Mouse (Mus musculus) forebrain, embryonic 10.5 days (tissue): ENCODE measurements around the gene Tubgcp2. TPM values are rescaled to one million over a fixed set of nuclear protein-coding genes. Genes with fewer than 3 reads are reported as not detected.
A peak's percentile ranks its signal among the peaks of the same experiment; 100 is the strongest.

ENCODE experiments used
- DNase-seq: peaks from one replicate; pipeline ENCODE4 v3.0.0-alpha.2; 2017; ENCODE audit warnings: low spot score; ENCODE audit errors: extremely low spot score
- H3K27ac ChIP-seq: fragments of 300-500 bp; sonication (generic); 2 replicates; pipeline ENCODE4 v1.5.1; 2016; ENCODE audit warnings: mild to moderate bottlenecking
- H3K27me3 ChIP-seq: fragments of 300-500 bp; sonication (generic); 2 replicates; pipeline ENCODE4 v1.6.1; 2016; ENCODE audit warnings: mild to moderate bottlenecking; ENCODE audit not compliant: poor library complexity, severe bottlenecking
- H3K36me3 ChIP-seq: fragments of 300-500 bp; sonication (generic); replicated peaks from 2 replicates; pipeline ENCODE4 v1.6.1; 2016; ENCODE audit warnings: mild to moderate bottlenecking, moderate library complexity
- H3K4me1 ChIP-seq: fragments of 300-500 bp; sonication (generic); 2 replicates; pipeline ENCODE4 v1.6.1; 2016
- H3K4me3 ChIP-seq: fragments of 300-500 bp; sonication (generic); 2 replicates; pipeline ENCODE4 v1.5.1; 2016; ENCODE audit warnings: mild to moderate bottlenecking, moderate library complexity
- H3K9me3 ChIP-seq: fragments of 300-500 bp; sonication (generic); 2 replicates; pipeline ENCODE4 v1.6.1; 2016; ENCODE audit warnings: mild to moderate bottlenecking, moderate library complexity
- WGBS: fragments of 180-500 bp; shearing (Covaris S2); methylation state at CpG from one replicate; pipeline ENCODE4 v1.1.7; 2016; 5-methylcytosine and 5-hydroxymethylcytosine counted together
- microRNA counts: library from miRNA; unstranded; fragments of <30 nt; microRNA quantifications from one replicate; lab custom pipeline; 2017
- microRNA-seq: library from miRNA; unstranded; fragments of <30 nt; microRNA quantifications from one replicate; pipeline ENCODE4, GENCODE M21; 2017
- polyA plus RNA-seq: library from polyadenylated mRNA; unstranded; fragments of >200 nt; fragmentation: Nextera tagmentation; extraction: Ambion mirVana; gene quantifications from 2 replicates; pipeline ENCODE4 v1.2.1, GENCODE M21; 2016

Gene Tubgcp2
- polyA plus RNA-seq, 1 experiment from 2014 or later = 80.6 TPM

GRCm38 (mm10) chr7:139951079-139951478, 85.4 kb downstream of the Tubgcp2 start:
- Histone ChIP-seq H3K4me1 (peaks cover 32% of the 10 kb centered on the region), H3K27ac (peak overlapping the region; percentile 60; the same call in 1 of the 2 replicates), H3K27me3 (peaks cover 91% of the 10 kb centered on the region), H3K4me3 (peak overlapping the region; percentile 58), H3K9me3 (no peaks in the 10 kb centered on the region), H3K36me3 (no peaks in the 10 kb centered on the region)
- DNase-seq = peak; percentile 23
- WGBS = 8% methylated on average over 16 of the region's 16 CpGs

GRCm38 (mm10) chr7:139950283-139950971, 86.0 kb downstream of the Tubgcp2 start:
- Histone ChIP-seq H3K9me3 (no peaks in the 10 kb centered on the region), H3K4me1 (peaks cover 32% of the 10 kb centered on the region), H3K27me3 (peaks cover 91% of the 10 kb centered on the region), H3K27ac (peak overlapping the region; percentile 60; the same call in 1 of the 2 replicates), H3K4me3 (peak overlapping the region; percentile 58), H3K36me3 (no peaks in the 10 kb centered on the region)
- WGBS = 2% methylated on average over 33 of the region's 33 CpGs
- DNase-seq = peak; percentile 56

GRCm38 (mm10) chr7:139949893-139950282, 86.6 kb downstream of the Tubgcp2 start:
- Histone ChIP-seq H3K9me3 (no peaks in the 10 kb centered on the region), H3K4me1 (peaks cover 32% of the 10 kb centered on the region), H3K27me3 (peaks cover 92% of the 10 kb centered on the region), H3K36me3 (no peaks in the 10 kb centered on the region), H3K27ac (0 out of 2 replicates have a peak overlapping the region, but pooled peaks have one; percentile 60), H3K4me3 (peak overlapping the region; percentile 58)
- DNase-seq = peak; percentile 67
- 1% methylated on average over 15 of the region's 15 CpGs for WGBS

GRCm38 (mm10) chr7:139946032-139946431, 90.4 kb downstream of the Tubgcp2 start:
- H3K9me3 ChIP-seq = no peaks in the 10 kb centered on the region
- no peaks in the 10 kb centered on the region for H3K36me3 ChIP-seq
- H3K4me3 ChIP-seq = no peak overlapping the region
- 24% methylated on average over 5 of the region's 5 CpGs for WGBS
- no peak for DNase-seq
- H3K27ac ChIP-seq = no peak overlapping the region
- H3K4me1 ChIP-seq = peaks cover 30% of the 10 kb centered on the region
- peaks cover 100% of the 10 kb centered on the region for H3K27me3 ChIP-seq

MicroRNAs within 50 kb of the gene (microRNA counts, 519-probe panel; counts per million panel counts)
- microRNA mmu-miR-202-3p (lab: Ali Mortazavi, UCI) = 341 counts per million, percentile 65 among the panel's probes with 10 or more counts
- microRNA mmu-miR-202-5p (lab: Ali Mortazavi, UCI) = 341 counts per million, percentile 65 among the panel's probes with 10 or more counts

Small RNA genes within 50 kb of the gene (microRNA-seq; reads per million reads assigned to microRNA genes)
- gene Mir202 = not detected
- not detected for gene Mir7062
- not detected for gene mmu-mir-7686

Other genes with a start within 250 kb of the Tubgcp2 start
- 1.1 and 1.8 TPM in 2 replicates for gene Adgra1, start 202.5 kb downstream of the Tubgcp2 start, polyA plus RNA-seq
- 0.26 and 0.33 TPM in 2 replicates for gene Kndc1, start 142.0 kb downstream of the Tubgcp2 start, polyA plus RNA-seq
- 0.25 TPM in 1 of 2 replicates, not detected in the other for gene Utf1, start 92.9 kb downstream of the Tubgcp2 start, polyA plus RNA-seq
- 0.67 and 0.91 TPM in 2 replicates for gene 6430531B16Rik, start 57.9 kb downstream of the Tubgcp2 start, polyA plus RNA-seq
- 1.6 and 2.4 TPM in 2 replicates for gene Adam8, start 44.1 kb downstream of the Tubgcp2 start, polyA plus RNA-seq
- 39.2 and 41.7 TPM in 2 replicates for gene Zfp511, start 278 bp downstream of the Tubgcp2 start, polyA plus RNA-seq
- 0.31 and 0.69 TPM in 2 replicates for gene Msx3, start 12.4 kb upstream of the Tubgcp2 start, polyA plus RNA-seq
- gene Caly, start 45.9 kb upstream of the Tubgcp2 start, polyA plus RNA-seq = 0.58 and 2.1 TPM in 2 replicates
- gene Prap1, start 56.7 kb upstream of the Tubgcp2 start, polyA plus RNA-seq = not detected in 2 replicates
- gene Fuom, start 65.8 kb upstream of the Tubgcp2 start, polyA plus RNA-seq = 11.5 and 12.1 TPM in 2 replicates
- gene Paox, start 79.1 kb upstream of the Tubgcp2 start, polyA plus RNA-seq = 17.2 and 17.3 TPM in 2 replicates
- 151 TPM in 2 replicates for gene Echs1, start 79.8 kb upstream of the Tubgcp2 start, polyA plus RNA-seq
- 33.9 and 35.0 TPM in 2 replicates for gene Mtg1, start 100.9 kb upstream of the Tubgcp2 start, polyA plus RNA-seq
- 0.20 and 0.62 TPM in 2 replicates for gene Sprn, start 118.2 kb upstream of the Tubgcp2 start, polyA plus RNA-seq
- not detected in 2 replicates for gene Olfr522, start 128.1 kb upstream of the Tubgcp2 start, polyA plus RNA-seq
- gene Olfr523, start 136.5 kb upstream of the Tubgcp2 start, polyA plus RNA-seq = not detected in 2 replicates
- gene Olfr524, start 169.3 kb upstream of the Tubgcp2 start, polyA plus RNA-seq = not detected in 2 replicates
- gene Cd163l1, start 181.6 kb upstream of the Tubgcp2 start, polyA plus RNA-seq = not detected in 2 replicates
- gene 5830411N06Rik, start 210.6 kb upstream of the Tubgcp2 start, polyA plus RNA-seq = not detected in 2 replicates